Mouse (Mus musculus): ENCODE measurements at regions not wholly inside any gene's neighbourhood (a gene's known extent, or its start where the extent isn't known, plus 50 kb on each side); places are given as distances from the start of the nearest gene placed in this dataset.
"Not testable (repeated sequence)": the region's sequence is repeated elsewhere in the genome, so short reads cannot be mapped to it uniquely, and the experiment has no call there.

DNA sequence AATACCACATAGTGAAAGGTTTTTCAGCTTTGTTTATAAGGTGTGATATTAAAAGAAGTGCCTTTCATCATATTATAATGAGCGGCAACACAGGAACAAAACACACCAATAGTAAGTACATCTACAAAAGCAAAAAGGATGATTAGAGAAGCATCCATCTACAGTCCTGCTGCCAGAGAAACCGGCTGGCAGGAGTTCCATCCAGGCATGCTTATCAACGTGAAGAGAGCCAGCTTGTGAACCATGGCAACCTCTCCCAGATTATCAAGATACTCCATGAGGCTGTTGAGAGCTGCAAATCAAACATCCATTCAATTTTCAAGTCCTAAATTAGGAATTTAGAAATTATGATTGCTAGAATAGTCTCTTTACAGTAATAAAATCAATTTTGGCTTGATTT, 590.1 kb downstream of the Kctd12 start:
- DNase-seq, result no peak

DNA sequence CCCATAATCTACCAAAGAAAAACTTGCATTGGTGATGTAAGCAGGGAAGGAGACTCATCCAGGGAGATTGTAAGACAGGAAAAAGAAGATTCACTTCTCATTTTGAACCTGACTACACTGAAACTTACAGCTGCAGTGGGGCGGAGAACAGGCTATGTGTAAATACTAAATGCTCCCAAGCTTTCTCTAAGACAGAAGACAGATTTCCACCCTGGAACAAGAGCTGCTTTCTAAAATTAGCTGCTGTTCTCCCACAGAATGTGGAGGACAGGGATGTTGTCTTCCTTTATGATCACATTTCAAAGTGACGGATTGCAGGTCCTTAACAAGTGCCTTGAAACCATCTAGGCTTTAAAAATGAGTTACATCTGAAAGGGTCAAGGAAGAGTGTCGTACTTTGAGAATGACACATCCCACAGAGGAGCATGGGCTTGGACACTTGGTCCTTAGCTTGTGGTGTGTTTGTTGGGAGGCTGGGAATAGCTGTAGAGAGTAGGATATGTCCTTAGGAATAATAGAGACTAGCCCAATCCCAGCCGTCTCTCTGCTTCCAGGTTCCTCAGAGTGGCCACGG, 609.4 kb downstream of the Kctd12 start:
- DNase-seq, result no peak

DNA sequence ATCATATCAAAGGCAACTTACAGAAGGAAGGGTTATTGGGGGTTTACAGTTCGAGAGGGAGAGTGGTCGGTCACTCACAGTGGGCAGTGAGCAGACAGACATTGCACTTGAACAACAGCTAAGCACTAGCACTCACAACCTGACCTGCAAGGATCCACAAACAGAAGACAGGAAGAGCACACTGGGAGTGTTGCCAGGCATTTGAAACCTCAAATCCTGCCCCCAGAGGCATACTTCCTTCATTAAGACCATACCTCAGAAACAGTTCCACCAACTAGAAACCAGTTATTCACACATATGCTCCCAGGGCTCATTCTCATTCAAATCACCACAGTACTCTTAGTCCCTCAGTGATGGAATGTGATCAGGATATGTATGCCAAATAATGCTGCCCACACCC, 620.8 kb downstream of the Kctd12 start:
- DNase-seq, result no peak

DNA sequence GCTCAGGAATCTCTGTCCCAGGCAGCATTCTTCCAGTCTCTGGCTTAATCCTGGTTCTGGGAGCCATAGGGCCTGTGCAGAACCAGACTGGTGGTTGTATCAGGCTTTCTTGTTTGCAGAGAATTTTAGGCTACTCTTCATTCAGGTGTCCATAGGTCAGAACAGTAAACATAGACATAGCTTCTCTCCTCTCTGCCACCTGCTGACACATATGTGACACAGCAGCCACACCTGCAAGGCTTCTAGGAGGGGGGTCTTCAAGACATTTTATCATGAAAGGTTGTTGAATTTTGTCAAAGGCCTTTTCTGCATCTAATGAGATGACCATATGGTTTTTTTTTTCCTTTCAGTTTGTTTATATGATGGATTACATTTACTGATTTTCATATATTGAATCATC, 599.7 kb downstream of the Lmo7 start:
- no peak for DNase-seq

DNA sequence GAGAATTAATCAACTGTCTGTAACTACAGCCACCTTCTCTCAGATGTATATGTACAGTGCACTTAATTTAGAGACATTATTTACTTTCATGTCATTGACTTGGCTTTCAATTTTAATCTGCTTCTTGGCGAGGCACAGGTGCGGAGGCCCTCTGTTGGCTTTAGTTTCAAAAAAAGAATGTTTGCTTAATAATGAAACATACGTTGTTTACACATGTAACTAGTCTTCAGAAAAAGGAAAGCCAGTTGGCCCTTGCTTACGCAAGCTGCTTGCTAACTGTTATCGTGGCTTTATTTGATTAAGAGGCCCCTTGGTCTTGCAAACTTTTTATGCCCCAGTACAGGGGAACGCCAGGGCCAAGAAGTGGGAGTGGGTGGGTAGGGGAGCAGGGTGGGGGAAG, 576.6 kb downstream of the Lmo7 start:
- no peak for DNase-seq

DNA sequence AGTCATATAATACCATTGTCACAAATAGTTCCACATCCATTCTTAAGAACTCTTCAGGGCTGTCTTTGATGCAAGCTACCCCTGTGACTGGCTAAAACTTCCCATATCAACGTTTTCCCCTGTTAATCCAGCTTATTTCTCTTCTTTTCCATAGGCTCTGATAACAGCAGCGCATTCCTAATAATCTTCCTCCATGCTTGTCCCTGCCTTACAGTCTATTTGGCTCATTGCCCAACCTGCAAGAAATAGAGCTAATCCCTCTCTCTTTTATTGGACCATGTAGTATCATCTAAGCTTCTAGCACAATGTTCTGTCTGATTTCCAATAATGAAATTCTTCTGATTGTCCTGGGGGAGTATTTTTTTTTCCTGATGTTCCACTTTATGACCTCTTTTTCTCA, 573.1 kb downstream of the Lmo7 start:
- DNase-seq, result no peak

DNA sequence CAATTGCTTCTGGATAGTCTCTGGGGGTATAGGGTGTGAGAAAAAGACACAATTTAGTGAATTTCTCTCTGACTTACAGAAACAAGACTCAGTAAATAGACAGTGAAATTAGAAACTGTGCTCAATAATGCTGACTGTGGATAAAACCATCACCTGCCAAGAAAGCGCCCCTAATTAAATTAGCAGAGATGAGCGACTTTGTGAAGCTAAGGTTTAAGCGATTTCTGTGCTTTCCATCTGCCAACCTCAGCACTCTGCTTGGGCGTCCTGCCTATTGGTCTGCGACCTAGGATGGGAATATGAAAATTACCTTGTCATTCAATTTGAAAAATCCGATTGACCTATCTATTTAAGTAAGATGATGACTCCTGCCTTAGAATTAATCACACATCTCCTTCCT, 570.5 kb downstream of the Lmo7 start:
- no peak for DNase-seq

DNA sequence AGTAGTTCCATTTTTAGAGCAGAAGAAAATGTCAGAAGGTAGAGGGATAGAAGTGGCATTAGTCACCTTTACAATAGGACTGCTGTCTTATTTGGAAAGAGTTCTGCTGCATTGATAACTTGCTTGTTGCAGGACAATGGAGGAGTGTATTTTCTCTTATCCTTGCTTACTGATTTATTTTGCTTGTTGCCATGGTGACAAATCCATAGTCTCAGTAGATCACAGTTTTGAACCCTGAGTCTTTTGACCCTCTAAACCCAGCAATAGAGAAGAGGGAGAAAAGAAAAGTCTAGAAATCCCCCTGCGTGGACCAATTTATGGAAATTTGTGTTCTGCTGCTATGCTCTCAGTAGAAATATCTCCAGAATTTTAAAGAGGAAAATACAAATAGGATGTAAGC, 561.6 kb downstream of the Lmo7 start:
- DNase-seq, result no peak

DNA sequence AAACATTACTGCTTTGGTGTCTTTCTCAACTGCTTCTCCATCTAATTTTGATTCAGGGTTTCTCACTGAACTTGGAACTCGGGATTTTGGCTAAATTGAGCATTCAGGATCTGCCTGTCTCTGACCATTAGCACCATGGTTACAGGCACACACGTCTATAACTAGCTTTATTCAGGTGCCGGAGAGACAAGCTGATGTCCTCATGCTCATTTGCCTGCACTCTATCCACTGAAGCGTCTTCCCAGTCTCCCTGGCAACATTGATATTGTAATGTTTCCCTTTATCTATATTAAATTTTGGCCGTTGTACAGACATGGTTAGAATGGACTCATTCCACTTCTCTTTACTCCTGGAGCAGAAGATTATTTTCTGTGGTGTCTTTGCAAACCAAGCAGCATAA, 520.3 kb downstream of the Lmo7 start:
- DNase-seq, result no peak

DNA sequence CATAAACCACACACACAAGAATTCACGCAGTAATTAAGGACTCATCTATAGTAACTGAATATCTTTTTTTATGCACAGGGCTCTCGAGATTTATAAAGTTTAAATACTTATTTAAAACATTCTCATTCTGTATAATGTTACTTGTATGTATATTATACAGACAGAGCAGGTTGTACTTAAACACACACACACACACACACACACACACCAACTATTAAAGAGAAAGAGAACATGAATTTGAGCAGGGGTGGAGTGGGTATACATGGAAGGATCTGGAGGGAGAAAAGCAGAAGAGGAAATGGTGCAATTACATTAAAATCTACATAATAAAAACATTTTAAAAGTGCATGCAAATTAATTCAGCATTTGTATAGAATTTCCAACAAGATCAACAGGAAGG, 518.8 kb downstream of the Lmo7 start:
- DNase-seq, result no peak

DNA sequence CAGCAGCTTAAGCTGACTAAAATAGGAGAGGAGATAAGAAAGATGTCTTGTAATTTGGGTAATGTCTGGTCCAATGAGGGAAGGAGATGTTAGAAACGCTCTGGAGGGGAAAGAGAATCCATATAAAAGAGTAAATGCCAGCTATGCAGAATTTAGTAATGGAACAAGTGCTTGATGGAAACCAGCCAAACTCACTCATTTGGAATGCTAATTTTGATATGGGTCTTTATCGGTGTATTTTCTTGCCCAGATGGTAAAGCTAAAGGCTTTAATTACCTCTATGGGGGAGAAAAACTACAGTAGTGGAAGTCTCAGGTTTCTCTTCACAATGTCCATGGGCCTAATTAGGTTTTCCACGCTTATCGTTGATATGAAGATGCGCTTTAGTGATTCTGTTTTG, 518.3 kb downstream of the Lmo7 start:
- DNase-seq, result no peak

DNA sequence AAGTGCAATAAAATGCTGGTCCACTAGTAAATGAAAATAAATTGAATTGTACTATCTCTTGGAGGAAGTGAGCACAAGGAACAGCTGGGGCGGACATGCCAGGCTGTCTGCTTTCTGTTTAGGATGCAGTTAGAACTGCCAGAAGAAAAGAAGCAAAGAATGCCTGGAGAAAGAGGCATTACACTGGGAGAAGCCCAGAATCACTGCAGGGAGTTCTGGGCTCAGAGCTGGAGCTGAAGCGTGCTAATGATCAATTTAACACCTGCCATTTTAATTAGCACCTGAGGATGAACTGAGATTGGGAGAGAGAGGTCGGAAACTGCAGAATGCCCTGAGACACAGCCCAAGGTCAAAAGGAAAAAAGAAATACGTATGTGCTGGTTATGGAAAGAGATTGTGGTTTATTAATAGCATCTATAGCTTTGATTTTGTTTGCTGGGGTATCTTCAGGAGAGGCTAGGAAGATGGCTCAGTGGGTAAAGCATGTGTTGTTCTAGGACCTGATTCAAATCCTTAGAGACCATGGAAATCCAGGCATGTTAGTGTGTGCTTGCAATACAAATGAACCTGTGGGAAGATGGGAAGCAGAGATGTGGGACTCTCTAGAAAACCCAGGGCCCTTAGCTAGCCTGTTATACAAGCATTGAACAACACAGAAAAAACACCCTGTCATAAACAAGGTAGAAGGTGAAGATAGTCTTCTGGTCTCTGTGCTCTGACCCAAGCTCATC, 514.2 kb downstream of the Lmo7 start:
- no peak for DNase-seq

DNA sequence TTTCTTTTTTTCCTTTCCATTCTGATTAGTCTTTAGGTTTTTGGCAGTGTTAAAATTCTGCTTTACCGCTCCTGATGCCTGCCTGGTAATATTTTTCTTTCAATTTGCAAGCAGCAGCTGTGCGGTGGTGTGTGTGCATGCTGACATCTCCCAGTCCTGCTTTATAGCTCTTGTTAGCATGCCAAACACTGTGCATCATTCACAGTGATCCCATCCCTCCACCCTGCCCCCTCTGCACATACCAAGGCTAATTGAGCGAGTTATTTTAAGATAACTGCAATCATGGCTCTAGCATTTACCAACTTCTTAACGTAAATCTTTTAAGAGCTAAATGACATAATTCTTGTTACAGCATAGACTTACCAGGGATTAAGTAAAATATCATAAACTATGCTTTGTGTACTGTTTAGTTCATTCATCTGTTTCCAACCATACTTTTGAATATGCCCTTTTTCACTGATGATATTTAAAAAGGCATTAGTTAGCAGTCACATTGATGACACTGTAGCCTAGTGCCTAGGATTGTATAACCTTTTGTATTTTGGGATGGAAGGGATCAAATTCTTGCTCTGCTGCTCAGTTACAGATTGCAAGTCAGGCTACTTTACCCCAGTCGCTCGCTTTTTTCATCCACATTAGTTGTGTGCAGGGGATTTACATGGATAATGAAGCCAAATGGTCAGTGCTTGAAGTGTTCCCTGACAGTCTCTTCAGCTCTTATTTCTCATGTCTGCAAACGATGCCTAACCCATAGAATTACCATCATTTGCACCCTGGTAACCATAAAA, 487.0 kb downstream of the Lmo7 start:
- no peak for DNase-seq

DNA sequence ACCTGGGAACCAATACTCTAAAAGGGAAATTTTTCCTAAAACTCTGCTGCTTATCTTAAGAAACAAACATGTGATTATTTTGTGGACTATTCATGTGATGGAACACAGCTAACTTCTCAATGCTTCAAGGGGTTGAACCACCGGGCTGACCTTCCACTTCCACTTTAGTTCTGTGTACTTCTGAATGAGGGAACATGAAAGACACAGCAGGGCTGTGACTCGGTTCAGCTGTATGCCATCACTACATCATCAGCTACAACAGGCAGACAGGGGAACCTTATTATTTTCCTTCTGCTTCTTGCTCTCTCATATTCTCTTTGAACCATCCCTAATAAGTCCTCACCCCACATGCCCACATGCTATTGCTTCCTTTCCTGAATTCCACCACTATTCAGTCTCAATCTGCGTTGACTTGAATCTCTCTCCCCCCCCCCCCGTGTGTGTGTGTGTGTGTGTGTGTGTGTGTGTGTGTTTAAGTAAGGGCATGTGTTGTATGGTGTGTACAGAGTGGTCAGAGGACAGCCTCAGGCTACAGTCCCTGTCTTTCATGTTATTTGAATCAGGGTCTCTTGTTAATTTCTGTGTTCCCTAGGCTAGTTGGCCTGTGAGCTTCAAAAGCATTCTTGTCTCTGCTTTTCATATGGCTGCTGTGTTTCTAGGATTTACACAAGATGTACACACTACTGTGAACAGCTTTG, 485.7 kb downstream of the Lmo7 start:
- DNase-seq, result no peak

DNA sequence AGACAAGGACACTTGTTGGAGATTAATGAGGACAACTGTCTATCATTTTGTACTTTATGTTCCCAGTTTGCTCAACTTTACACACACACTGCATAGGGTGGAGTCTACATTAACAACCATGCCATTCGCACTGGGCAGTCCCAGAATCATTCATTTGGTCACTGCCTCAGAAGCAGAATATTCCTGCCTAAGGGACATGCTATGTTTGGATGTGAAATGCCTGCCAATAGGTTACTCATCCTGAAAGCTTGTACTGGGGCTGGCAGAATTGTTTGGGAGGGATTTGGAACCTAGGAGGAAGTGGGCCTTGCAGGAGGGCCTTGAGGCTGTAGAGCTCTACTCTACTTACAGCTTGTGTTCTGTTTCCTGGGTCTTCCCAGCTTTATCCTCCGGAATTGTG, 482.3 kb downstream of the Lmo7 start:
- peak in 1 of 2 experiments; percentile 16 for DNase-seq

DNA sequence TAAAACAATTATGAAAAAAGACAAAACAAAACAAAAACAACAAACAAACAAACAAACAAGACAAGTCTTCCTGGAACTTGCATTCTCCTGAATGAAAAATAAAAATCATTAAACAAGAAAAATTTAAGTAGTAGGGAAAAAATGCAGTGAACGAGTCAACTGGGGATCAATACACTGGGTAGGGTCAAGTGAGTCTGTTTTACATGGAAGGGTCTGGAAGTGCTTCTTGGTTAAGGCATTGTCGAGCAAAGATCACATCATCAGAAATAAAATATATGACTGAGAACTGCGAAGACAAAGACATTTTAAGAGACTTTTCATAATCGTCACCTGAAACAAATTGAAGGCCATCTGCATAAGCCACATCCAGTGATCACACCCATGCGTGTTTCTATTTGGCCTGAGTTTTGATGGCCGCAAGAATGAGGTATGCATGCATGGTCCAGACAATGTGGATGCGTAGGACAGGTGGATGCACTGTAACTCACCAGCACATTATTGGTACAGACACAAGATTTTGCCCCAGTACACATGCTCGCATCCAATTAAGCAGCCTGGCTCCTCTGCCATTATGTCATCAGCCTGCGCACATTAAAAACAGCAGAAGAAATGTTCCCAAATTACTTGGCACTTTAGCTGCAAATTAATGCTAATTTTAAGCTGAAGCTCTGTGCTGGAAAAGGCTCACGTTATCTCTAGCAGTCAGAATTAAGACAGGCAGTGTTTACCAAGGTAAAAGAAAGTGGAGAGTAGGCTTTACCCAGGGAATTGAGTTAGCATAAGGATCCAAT, 475.3 kb downstream of the Lmo7 start:
- no peak for DNase-seq

DNA sequence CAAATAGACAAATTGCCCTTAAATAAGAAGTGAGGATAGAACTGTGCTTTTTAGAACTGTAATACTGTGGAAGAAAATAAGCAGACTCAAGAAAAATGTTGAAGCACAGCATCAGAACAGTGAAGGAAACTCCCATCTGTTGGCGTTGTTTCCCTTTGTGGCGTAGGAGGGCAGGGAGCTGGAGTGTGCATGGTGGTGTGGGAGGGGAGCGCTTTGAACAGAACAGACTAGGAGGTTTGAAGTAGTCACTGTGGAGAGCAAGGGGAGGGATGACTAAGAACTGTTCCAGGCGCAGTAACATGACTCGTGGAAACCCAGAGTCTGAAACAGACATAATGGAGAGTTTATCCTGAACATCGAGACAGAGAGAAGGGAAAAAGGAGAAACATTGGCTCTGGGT, 469.7 kb downstream of the Lmo7 start:
- DNase-seq, result no peak

DNA sequence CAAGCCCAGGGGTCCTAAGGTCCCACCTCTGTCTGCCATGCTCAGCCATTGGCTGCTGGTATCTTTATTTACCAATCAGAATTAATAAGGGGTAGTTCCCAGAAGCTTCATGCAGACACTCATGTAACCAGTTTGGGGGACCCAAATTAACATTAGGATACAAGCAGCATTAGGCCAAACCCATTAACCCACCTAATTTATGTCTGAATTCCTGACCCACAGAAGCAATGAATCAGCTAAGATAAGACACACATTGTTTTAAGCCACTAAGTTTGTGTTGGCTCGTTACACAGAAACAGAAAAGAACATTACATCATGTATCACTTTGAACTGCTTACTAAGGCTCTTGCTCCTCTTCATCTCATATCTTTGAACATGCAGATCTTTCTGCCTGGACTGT, 461.0 kb downstream of the Lmo7 start:
- no peak for DNase-seq

DNA sequence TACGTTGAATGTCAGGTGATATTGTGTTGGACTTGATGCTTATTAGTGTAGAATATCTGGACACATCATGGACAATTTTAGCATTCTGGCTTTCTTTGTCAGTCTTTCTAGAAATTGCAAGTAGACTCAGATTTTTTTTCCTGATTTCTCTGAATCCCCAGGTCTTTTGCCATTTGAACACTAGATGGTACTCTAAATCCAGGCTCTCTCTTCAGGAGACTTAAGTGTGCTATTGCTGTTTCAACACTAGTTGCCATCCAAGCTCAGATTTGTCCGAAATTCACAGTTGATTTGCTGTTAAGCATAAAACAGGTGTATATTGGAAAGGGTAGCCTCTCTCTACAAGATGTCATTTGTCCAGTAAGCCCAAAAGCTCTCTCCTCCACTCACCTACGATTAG, 451.5 kb downstream of the Lmo7 start:
- DNase-seq, result no peak

DNA sequence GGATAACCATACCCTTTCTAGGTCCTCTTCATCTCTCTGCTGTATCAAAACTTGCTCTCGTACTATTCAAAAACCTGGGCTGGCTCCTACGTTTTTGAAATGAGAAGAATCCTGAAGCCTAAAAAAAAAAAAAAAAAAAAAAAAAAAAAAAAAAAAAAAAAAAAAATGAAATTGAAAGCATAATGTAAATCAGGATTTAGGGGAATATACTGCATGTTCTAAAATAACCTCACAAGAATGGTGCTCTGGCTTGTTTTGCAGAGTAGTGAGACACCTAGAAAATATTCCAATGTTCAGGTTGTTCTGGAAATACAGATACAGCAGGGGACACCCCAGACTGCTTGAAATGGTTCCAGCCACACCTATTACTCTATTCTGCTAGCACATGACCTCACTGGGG, 442.0 kb downstream of the Lmo7 start:
- DNase-seq, result no peak

DNA sequence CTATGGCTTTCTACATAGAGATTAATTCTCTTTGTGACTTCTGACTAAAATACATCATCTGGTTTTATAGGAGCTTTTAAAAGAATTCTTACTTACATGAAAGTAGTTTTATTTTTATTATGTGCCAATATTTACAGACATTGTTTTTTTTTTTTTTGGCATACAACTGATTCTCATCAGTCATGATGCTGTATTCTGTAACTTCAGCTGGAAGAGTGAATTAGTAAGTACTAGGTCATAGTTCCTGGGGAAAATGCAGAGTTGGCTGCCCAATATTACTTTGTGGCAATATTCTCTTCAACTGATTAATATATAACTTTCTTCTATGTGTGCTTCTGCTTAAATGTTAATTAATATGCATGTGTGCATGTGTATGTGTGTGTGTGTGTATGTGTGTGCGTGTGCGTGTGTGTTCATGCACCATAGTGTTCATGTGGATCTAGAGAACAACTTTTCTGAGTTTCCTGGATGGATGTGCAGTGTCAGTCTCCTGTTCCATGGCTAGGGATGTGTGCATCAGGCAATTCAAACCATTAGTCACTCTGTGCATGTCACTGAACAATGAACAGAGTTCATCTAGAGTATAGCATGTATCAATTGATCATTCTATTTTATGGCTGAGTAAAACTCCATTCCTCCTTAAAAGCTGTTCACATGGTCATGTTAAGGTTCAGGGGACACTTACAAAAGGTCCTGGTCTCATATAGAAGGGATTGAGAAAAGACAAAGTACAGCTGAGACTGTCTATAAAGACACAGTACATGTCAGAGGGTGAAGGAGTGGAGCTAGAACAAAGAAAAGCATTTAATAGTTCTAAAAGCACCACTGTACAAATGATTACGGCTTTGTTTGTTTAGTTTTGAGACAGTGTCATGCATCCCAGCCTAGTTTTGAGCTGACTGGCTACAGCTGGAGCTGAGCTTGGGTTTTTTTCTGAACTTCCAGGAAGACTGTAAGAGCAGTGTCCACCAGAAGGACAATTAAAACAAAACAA, 431.8 kb downstream of the Lmo7 start:
- DNase-seq, result no peak

DNA sequence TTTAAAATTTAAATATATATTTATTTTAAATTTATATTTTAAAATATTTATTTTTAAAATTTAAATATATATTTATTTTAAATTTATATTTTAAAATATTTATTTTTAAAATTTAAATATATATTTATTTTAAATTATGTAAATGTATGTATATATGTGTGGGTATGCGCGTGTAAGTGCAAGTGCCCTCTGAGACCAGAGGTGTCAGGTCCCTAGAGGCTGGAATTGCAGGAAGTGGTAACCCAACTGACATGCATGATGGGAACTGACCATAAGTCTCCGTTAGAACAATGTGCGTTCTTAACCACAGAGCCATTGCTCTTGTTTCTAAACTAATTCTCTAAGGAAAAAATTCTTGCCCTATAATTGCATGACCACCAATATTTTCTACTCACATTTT, 420.7 kb downstream of the Lmo7 start:
- DNase-seq, result not testable (repeated sequence)
